Mouse (Mus musculus): ENCODE measurements around the gene Gnat2.

DNA sequence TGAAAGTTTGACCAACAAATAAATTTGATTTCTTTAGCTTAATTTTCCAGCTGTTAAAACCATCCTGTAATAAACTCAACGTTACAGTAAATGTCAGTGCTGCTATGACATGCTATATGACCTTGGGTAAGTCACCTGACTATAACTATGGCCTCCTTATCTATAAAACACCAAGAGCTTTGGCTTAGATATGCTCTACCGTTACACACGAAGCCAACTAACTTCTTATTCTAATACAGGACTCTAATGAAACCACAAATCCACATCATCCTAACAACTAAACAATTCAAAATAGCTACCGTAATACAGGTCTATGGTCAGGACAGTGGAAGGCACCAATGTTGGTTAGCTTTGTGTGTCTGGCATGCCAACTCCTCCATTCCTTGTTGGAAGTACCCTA is 37.2 kb downstream of the Gnat2 start:
- TF ChIP-seq CTCF (IDR thresholded peaks at IDR 0.05; ENCODE audit: borderline replicate concordance, control insufficient read depth, extremely low read depth, insufficient read depth, low read length, poor library complexity) (no peak), POLR2A (IDR thresholded peaks at IDR 0.05; ENCODE audit: control insufficient read depth, extremely low read depth, insufficient read depth, low read length, poor library complexity) (no peak)
